Mouse (Mus musculus): ENCODE results near the gene Ano6.

- TF ChIP-seq CTCF (IDR thresholded peaks at IDR 0.05) (no peak), POLR2A (IDR thresholded peaks at IDR 0.05; ENCODE audit: insufficient read depth, low read depth, low read length) (no peak), EP300 (IDR thresholded peaks at IDR 0.05; ENCODE audit: insufficient read depth, low read depth, low read length) (no peak)
These were observed 144.5 kb downstream of the Ano6 start for GRCm38 (mm10) chr15:95935141-95935540.
